Mouse (Mus musculus): Measurements from ENCODE around the gene Ktn1.
A peak's percentile ranks its signal among the peaks of the same experiment; 100 is the strongest.

The Ktn1 gene

DNA sequence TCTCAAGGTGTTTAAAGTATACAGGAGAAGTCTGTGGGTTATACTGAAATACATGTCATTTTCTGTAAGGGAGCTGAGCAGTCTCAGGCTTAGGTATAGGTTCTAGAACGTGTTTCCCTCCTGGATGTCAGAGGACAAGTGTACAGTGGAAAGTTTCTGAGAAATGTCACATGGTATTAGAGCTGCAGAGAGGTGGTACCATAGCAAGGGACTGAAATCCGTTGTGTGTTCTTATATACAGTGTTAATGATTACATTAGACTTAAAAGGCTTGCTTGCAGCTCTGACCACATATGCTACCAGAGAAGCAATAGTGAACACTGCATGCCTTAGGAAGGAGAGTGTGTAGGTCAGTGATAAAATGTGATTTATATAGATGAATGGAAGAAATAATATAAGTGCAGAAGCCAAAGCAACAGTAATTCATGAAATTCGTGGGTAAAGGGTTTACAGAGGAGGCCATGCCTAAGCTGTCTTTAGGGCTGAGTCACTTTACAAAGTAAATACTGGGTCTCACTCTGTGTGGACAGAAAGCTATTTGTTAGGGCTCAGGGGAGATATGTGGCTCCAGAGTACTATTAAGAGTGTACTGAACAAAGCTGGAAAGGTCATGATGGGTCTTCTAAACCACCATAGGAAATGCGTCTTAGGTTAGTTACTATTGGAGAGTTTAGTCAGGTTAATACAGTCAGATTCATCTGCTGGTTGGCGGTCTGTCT, 17.0 kb downstream of the Ktn1 start:
- DNase-seq (ENCODE audit: low spot score) = no peak

DNA sequence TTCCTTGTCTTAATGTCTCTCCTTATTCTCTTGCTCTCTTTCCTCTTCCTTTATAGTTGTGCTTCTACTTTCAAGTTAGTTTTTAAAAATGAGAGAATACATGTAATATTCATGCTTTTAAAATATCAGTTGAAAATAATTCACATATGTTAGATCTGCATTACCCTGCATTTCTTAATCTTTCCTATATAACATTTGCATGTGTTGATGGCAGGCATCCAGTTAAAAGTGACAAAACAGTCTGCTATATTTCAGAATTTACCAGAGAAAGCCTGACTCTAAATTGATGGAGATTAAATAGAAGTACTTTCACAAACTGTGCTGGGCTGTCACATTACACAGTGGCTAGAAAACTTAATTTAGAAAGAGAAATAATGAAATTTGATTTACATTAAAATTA, 19.8 kb downstream of the Ktn1 start:
- no peak for DNase-seq (ENCODE audit: low spot score)

DNA sequence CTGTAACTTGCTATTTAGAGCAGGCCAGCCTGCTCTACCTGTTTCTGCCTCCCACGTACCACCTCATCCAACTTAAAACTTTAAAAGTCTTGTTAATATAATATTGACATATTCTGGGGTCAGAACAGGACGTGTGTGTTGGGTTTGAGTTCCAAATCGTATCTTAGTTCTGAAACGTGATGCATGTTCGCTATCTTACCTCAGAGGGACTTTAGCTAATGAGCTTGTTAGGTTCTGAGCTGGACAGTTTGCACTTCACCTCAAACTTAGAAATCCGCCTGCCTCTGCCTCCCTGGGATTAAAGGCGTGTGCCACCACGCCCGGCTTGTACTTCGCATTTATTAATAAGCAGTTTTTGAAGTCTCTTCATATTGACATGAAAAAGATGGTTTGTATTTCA, 34.6 kb downstream of the Ktn1 start:
- no peak for DNase-seq (ENCODE audit: low spot score)

DNA sequence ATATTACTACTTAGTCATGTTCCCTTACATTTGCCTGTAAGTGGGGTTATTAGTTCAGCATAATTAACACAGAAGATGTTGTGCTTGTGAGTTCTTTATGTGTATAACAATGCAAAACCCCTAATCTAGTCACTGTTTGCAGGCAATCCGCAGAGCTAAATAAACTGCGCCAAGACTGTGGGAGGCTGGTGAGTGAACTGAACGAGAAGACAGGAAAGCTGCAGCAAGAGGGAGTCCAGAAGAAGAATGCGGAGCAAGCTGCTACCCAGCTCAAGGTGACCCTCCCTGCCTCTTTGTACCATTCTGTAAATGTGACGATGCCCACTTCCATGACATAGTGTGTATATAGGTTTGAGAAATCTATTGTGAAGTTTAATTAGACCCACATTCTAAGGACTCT, 36.3 kb downstream of the Ktn1 start:
- no peak for DNase-seq (ENCODE audit: low spot score)

DNA sequence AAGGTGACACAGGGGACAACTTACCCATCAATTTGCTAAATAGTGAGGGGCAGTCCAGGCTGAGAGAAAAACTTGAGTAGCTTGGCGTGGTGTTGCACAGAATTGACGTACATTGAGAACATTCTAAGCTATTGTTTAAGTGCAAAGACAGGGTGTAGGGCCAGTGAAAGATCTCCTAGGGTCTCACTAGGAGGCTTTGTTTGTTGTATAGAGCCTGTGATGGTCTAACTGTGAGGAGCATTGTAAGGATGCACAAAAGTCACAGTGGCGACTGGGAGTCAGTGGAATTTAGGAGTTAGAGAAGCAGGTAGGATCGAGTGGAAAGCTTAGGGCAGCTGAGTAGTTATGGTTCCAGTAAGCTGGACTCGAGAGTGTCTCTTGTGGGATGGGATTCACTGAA, 50.9 kb downstream of the Ktn1 start:
- no peak for DNase-seq (ENCODE audit: low spot score)

DNA sequence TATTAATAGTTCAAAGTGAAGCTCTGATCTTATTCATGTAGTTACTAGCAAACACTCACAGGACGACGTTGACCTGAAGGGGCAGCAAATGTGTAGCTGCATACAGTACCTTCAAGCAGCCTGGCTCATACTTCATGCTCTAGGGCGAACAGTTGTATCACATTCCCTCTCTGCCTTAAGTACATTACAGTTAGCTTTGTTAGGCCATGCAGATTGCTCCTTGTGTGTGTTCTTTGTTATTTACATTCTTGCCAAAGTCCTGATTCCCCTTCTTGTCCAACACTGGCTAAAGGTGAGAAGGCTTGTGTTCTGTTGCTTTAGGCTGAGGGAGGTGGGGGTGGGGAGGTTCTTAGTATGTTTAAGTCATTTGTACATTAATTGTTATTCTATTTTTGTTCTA, 61.3 kb downstream of the Ktn1 start:
- DNase-seq (ENCODE audit: low spot score) = no peak

DNA sequence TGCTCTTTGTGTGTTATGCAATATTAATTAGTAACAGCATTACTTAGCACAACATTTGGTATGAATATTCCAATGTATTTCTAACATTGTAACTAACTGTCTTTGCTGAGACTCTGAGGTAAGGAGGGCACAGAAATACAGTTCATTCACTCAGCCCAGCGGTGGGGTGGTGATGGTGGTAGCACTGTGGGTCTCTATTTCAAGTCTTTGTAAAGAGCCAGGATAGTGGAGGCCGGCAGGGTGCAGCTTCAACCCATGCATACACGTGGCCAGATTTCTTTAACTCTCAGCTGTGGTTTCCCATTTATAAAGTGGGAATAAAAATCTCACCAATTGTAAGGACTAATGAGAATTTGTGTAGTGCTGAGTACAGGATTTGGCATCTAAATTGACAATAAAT, 67.5 kb downstream of the Ktn1 start:
- DNase-seq (ENCODE audit: low spot score) = no peak

DNA sequence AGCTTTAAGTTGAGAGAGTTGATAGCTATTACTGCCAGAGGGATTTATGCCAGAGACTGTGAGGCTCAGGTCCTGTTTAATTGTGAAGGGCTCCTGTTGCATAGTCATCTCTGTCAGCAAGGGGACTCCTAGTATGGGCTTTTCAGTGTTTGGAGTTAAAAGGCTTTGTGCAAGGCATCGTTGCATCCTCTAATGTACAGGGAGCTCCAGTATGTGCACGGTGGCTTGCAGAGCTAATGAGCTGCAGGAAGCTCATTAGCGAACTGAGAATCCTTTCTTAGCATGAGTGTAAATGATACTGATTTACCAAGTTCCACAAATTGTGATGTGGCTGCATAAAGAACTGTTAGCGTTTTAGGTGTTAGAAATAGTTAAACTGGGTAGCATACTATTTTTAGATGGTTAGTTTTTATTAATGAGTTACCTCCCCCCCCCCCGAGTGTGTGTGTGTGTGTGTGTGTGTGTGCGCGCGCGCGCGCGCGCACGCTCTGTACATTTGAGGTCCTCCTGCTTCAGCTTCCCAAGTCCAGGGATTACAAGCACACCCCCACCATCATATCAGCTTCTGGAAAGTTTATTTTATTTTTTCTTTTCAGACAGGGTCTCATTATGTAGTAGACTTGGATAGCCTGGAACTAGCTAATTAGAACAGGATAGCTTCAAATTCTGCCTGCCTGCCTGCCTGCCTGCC, 69.8 kb downstream of the Ktn1 start:
- no peak for DNase-seq (ENCODE audit: low spot score)

DNA sequence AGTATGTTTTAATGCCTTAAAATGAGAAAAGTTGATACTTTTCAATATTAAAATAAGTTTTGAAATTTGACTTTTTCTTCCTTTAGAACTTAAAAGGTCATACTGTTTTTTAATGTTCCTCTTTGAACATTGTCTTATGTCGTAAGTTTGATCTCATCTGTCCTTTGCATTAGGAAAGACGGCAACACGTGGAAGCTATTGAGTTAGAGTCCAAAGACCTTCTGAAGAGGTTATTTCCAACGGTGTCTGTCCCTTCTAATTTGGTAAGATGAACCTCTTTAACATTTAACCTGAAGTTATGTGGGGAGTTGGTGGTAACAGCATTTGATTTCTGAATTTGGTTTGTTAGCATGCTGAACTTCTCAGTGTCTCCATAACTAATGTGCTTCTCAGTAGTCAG, 71.8 kb downstream of the Ktn1 start:
- no peak for DNase-seq (ENCODE audit: low spot score)

DNA sequence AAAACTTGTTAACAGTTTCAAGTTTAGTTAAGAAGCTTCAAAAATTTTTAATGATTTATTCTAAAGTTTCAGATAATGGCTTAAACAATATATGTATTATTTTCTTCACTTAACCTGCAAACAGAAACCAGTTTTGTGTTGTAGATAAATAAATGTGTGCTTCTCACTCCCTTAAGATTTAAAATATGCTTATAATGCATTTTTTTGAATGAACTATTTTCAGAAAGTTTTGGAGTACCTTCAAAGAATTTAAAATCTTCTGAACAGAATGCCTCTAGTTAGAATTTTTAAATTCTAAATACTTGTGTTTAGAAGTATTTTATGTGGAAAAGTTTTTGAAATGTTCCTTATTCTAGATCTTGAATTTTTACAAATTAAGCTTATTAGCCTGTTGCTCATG, 74.8 kb downstream of the Ktn1 start:
- no peak for DNase-seq (ENCODE audit: low spot score)

DNA sequence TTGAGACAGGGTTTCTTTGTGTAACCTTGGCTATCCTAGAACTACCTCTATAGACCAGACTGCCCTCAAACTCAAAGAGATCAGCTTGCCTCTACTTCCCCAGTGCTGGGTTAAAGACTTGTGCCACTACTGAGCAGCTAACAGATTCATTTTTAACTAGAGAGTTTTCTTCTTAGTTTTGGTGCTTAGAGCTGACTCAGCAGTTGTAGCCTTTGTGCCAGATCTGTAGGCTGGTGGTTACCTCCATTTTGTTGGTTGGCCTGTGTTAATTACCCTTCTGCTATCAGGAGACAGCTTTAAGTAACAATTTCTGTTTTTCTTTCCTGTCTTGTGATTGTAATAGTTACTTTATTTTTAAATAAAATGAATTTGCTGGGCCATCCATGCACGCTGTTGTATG, 80.3 kb downstream of the Ktn1 start:
- no peak for DNase-seq (ENCODE audit: low spot score)

DNA sequence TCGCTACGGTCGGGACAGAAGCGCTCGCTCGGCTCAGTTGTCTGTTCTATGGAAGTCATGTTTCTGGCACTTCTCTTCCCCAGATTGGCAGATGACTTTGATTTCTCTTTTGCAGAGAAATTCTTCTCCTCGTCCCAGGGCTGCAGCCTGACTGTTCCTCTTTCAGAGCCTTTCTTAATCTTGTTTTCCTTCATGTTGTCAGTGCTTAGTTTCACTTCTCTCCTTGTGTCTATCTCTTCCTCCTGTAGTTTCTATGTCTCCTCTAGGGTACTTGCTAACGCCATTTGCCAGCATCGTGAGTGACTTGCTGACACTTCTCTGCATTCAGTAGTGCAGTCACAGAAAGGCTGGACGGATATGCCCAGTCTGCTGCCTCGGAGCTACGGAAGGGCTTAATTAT, 87.1 kb downstream of the Ktn1 start:
- DNase-seq (ENCODE audit: low spot score) = no peak

DNA sequence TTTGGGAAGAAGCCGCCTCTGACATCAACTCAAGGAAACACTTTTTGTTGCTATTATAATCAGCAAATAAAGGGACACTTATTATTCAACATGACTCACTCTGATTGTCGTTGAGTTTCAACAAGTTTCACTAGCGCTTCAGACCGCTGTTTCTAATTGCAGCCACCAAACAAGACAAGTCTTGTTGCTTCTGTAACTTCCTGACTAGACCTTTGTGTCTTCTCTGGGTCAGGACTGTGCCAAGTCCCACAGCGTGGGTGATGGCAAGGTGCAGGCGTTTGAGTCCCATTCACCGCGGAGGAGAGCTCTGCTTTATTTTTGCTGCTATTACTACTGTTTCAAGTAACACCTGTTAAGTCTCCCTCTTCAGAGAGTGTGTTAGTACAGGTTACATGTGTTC, 88.2 kb downstream of the Ktn1 start:
- DNase-seq (ENCODE audit: low spot score) = no peak

DNA sequence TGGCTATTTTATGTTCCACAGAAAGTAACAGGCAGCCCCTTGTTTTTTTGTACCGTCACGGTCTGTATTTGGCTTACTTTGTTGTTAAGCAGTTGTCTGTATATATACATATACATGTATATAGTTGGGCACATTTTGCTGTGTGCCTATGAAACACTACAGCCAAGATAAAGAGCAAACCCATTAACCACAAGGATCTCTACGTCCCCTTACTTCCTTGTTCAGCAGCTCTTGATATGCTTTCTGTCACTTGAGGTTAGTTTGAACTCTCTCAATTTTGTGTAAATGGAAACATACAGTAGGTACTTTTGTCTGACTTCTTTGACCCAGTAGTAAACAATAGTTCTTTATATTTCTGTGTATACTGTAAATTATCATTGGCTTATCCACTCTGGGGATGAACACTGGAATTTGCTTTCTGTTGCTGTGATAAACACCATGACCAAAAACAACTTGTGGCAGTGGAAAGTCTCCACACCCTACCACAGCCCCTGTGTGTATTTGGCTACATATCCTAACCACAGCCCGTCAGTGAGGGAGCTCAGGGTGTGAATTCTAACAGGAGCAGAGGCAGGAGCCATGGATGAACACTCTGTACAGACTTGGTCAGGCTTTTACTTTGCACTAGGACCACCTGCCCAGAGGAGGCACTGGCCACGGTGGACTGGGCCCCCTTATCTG, 92.2 kb downstream of the Ktn1 start:
- DNase-seq (ENCODE audit: low spot score) = no peak

DNA sequence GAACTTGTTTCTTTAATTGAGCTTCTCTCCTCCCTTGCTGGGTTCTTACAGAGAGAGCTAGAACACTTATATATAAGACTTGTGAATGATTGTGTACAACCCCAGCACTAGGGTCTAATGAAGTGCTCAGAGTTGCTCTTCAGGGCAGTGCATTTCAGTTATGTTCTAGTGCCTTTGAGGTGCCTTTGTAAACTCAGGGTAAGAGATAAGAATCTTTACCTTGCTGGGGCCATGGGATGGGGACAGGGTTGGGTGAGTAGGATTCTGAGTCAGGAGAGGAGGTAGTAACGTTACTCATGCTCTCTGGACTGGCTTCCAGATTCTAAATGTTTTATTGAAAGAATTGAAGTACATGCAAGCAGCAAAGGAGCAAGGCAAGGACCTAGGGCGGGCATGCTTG, 92.8 kb downstream of the Ktn1 start:
- DNase-seq (ENCODE audit: low spot score) = no peak

DNA sequence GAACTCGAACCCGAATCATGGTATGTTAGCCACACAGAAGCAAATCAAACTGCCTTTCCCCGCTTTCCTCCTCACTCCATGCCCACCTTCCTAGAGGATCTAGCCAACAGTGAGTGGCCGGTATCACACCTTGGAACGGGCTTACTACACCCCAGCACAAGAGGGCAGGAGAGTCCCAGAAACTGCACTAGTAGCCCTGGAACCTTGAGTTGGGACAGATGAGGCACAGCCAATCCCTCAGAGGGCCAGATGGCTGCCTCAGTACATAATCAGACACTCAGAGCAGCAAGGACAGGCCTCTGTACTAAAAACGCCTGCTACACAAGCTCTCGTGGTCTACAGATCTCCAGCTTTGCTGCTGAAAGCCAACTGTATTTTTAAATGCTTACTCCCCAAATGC, 94.4 kb downstream of the Ktn1 start:
- no peak for DNase-seq (ENCODE audit: low spot score)

DNA sequence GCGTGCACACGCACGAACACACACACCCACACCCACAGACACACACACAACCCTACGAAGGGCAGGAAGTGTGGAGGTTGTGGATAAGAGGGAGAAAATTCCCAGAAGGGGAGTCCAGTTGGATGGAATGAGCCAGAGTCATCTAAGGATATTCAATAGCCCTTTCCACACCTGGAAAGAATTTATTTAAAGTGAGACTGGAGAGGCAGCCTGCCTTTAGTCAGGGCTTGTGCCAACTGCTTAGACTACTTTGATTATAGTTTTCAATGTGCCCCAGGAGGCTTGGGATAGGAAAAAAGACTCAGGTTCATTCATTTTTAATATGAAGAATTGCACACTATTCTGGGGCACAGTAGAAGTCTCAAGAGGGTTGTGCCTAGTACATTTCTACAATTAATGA, 96.8 kb downstream of the Ktn1 start:
- no peak for DNase-seq (ENCODE audit: low spot score)

DNA sequence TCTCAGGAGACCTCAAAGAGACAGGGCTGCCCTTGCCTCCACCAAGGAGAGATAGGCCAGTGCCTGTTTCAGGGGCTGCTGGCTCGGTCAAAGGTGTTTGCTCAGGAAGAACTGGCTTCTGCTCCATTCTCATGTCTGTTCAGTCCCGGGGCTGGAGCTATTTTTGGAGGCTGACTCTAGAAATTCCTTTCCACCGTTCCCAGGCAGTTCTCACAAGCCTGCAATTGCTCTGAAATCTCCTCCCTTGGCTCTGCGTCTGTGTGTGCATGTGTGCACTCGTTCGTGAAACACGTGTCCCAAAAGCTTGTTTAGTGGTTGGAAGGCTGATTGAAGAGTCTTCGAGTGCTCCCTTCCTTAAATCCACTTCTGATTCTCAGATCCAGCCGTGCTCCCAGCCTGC, 99.3 kb downstream of the Ktn1 start:
- DNase-seq (ENCODE audit: low spot score) = no peak

DNA sequence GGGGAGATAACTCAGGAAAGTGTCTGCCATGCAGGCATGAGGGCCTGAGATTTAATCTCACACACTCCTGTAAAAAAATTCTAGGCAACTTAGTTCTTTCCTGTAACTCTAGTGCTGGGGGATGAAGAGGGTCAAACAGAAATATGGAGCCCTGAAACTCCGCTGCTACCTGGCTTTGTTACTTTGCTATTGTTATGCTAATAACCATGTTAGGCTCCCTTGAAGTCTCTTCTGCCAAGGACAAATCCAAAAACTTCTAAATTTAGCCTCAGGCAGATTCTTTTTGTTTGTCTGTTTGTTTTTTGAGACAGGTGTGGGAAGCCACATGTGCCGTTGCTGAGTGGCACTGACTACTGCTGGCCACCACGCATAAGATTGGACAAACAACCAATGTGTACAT, 100.5 kb downstream of the Ktn1 start:
- no peak for DNase-seq (ENCODE audit: low spot score)

DNA sequence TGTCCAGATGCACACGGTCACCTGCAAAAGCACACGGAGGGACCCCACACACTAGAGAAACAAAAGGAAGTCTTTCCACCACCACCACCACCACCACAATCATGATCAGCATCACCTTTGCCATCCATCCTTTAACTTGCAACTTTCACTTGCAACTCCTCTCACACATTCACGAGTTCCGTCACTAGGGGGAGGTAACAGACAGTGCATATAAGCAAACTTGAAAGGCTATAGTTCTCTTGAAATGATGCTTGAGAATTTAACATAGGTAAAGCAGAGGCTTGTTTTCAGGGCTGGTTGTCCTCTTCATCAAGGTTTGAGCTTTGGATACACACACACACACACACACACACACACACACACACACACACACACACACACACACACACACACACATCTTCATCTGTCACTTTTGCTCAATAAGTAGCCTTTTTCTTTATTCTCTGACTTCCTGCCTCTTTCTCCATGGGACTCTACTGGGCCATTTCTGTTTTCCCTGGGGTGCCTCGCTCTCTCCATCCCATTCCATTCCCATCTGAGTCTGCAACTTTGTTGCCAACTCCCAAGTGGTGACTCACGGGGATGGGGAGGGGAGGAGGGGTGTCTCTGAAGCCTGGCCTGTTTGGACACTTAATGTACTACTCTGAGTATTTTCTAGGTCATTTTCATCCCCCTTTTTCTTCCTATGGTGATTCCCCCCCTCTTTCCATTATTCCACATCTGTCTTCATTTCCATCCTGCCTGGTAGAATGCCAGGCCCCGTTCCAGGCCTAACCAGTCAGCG, 103.4 kb downstream of the Ktn1 start:
- peak; percentile 33 for DNase-seq (ENCODE audit: low spot score)

DNA sequence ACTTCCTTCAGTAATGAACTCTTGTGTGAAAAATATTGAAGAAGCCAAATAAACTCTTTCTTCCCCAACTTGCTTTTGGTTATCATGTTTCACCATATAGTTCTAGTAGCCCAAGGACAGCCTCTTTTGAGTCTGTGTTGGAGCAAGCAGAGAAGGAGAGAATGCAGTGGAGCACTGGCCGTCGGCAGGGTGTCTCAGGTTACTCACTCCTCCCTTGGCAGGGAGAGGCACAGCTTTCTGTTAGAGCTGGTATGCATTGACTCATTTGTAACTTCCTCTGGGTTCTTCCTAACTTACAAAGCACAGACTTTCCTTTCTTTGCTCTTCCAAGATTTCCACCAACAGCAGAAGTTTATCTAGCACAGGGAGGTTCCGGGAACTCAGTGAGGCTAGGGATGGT, 105.3 kb downstream of the Ktn1 start:
- no peak for DNase-seq (ENCODE audit: low spot score)

DNA sequence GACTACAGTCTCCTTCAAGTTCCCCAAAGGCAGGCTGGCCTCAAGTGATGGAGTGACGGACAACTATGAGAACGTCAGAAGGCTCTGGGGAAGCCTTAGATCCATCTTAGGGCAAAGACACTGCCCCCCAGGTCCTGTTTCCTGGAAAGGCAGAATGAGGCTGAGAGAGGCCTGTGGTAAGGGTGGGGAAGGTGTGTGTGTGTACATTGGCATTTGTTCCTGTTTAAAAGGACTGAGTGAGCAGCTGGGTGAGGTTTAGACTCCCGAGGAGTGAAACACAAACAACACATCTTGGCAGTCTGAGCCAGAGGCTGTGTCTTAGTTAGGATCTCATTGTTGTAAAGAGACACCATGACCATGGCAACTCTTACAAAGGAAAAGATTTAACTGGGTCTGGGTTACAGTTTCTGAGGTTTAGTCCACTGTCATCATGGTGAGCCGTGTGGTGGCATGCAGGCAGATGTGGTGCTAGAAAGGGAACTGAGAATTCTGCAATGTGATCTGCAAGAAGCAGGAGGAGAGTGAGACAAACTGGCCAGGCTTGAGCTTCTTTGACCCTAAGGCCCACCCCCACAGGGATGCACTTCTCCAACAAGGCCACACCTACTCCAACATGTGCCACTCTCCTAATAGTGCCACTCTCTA, 106.1 kb downstream of the Ktn1 start:
- DNase-seq (ENCODE audit: low spot score) = no peak
